Mouse (Mus musculus) stomach, postnatal 0 days (tissue): ENCODE data around the gene Eif3i.

Experiments
- CTCF ChIP-seq: IDR thresholded peaks from 2 replicates; pipeline ENCODE4 v1.5.1; 2016; ENCODE audit warnings: antibody characterized with exemption, low read depth, mild to moderate bottlenecking, moderate library complexity
- EP300 ChIP-seq: optimal IDR thresholded peaks from 2 replicates; pipeline ENCODE3; 2016; ENCODE audit warnings: antibody characterized with exemption

GRCm38 (mm10) chr4:129631867-129632266, 31.4 kb upstream of the Eif3i start:
- TF ChIP-seq CTCF, result no peak
- TF ChIP-seq EP300, result no peak
